Mouse (Mus musculus) limb, embryonic 14.5 days (tissue): ENCODE measurements around the gene Nodal. TPM values are rescaled to one million over a fixed set of nuclear protein-coding genes. Genes with fewer than 3 reads are reported as not detected.
"Not testable (repeated sequence)": the region's sequence is repeated elsewhere in the genome, so short reads cannot be mapped to it uniquely, and the experiment has no call there.

Source experiments
- ATAC-seq: fragments of 200-750 bp; cut with Nextera tagmentation; 2 replicates; pipeline ENCODE4 v1.8.0; 2017; ENCODE audit warnings: low read depth, moderate number of reproducible peaks, moderate TSS enrichment; ENCODE audit not compliant: low FRiP score
- DNase-seq: peaks from one replicate; pipeline ENCODE4 v3.0.0-alpha.2; 2015; ENCODE audit warnings: low spot score
- H3K27ac ChIP-seq: fragments of 300-500 bp; sonication (generic); replicated peaks from 2 replicates; pipeline ENCODE4 v1.5.1; 2014; ENCODE audit warnings: low read depth, mild to moderate bottlenecking, low read length, moderate library complexity, mixed read lengths
- H3K27me3 ChIP-seq: fragments of 300-500 bp; sonication (generic); 2 replicates; pipeline ENCODE4 v1.6.1; 2014; ENCODE audit warnings: low read length, mixed read lengths; ENCODE audit not compliant: control insufficient read depth, insufficient read depth
- H3K36me3 ChIP-seq: fragments of 300-500 bp; sonication (generic); 2 replicates; pipeline ENCODE4 v1.6.1; 2014; ENCODE audit warnings: mild to moderate bottlenecking, low read length, moderate library complexity, mixed read lengths; ENCODE audit not compliant: control insufficient read depth, insufficient read depth
- H3K4me1 ChIP-seq: fragments of 300-500 bp; sonication (generic); 2 replicates; pipeline ENCODE4 v1.6.1; 2014; ENCODE audit warnings: antibody characterized with exemption, low read length, mixed read lengths; ENCODE audit not compliant: control insufficient read depth, insufficient read depth
- H3K4me2 ChIP-seq: fragments of 300-500 bp; sonication (generic); replicated peaks from 2 replicates; pipeline ENCODE4 v1.6.1; 2014; ENCODE audit warnings: low read depth, mild to moderate bottlenecking, low read length, moderate library complexity; ENCODE audit not compliant: severe bottlenecking
- H3K4me3 ChIP-seq: fragments of 300-500 bp; sonication (generic); replicated peaks from 2 replicates; pipeline ENCODE4 v1.5.1; 2014; ENCODE audit warnings: low read length
- H3K9ac ChIP-seq: fragments of 300-500 bp; sonication (generic); 2 replicates; pipeline ENCODE4 v1.6.1; 2014; ENCODE audit warnings: mild to moderate bottlenecking, low read depth, low read length, moderate library complexity; ENCODE audit not compliant: severe bottlenecking
- H3K9me3 ChIP-seq: fragments of 300-500 bp; sonication (generic); 2 replicates; pipeline ENCODE4 v1.6.1; 2016; ENCODE audit warnings: low read length; ENCODE audit not compliant: control insufficient read depth
- POLR2A ChIP-seq: fragments of 200-500 bp; IDR thresholded peaks from 2 replicates; pipeline ENCODE4 v1.8.0; 2012; ENCODE audit warnings: inconsistent platforms, mild to moderate bottlenecking, moderate library complexity, borderline replicate concordance; ENCODE audit not compliant: insufficient read depth, insufficient read length; ENCODE audit errors: extremely low read depth
- WGBS: fragments of 180-500 bp; shearing (Covaris S2); extraction: QIAGEN DNeasy Blood & Tissue Kit; methylation state at CpG from one replicate; pipeline ENCODE4 v1.1.7; 2014; 5-methylcytosine and 5-hydroxymethylcytosine counted together
- polyA plus RNA-seq, 2 experiments: library from polyadenylated mRNA; depleted of rRNA in 1 of 2; stranded (reverse) in 1 of 2; unstranded in 1 of 2; fragments of >200 nt; fragmentation: Nextera tagmentation in 1 of 2; extraction: Ambion mirVana in 1 of 2; gene quantifications; 2 replicates each; pipeline versions ENCODE4 v1.2.1 to v1.2.3; 2012 to 2014

Gene Nodal
- polyA plus RNA-seq, 2 experiments: 0.16 to 0.19 TPM

- H3K4me2 ChIP-seq: peak overlapping the region; percentile 87
- H3K4me3 ChIP-seq: peak overlapping the region; percentile 99
- WGBS: 4% methylated on average over 8 of the region's 8 CpGs
- TF ChIP-seq POLR2A: no peak
- H3K36me3 ChIP-seq: peaks cover 8% of the 10 kb centered on the region; the same call in 1 of the 2 replicates
- peak overlapping the region; percentile 87 for H3K9ac ChIP-seq
- no peaks in the 10 kb centered on the region for H3K9me3 ChIP-seq
- H3K4me1 ChIP-seq: peaks cover 18% of the 10 kb centered on the region
- no peak overlapping the region for H3K27ac ChIP-seq
- H3K27me3 ChIP-seq: no peaks in the 10 kb centered on the region
- DNase-seq: no peak
- ATAC-seq: no peak
Observed at GRCm38 (mm10) chr10:61451463-61451930, 33.7 kb downstream of the Nodal start.

GRCm38 (mm10) chr10:61451931-61452617 is 34.3 kb downstream of the Nodal start:
- DNase-seq (no peak), ATAC-seq (peak; percentile 16)

GRCm38 (mm10) chr10:61452645-61453044 is 34.9 kb downstream of the Nodal start, which contains the start of gene Eif4ebp2:
TSS of gene Eif4ebp2 (minus strand) at chr10:61452661.
- TF ChIP-seq POLR2A: peak; percentile 79; the same call in 1 of the 2 replicates
- Histone ChIP-seq H3K4me2 (peak within 1 kb of the TSS; percentile 87), H3K36me3 (peaks cover 8% of the 10 kb centered on the region; the same call in 1 of the 2 replicates), H3K4me3 (peak within 1 kb of the TSS; percentile 99), H3K4me1 (peaks cover 18% of the 10 kb centered on the region), H3K9ac (peak within 1 kb of the TSS; percentile 87), H3K9me3 (no peaks in the 10 kb centered on the region), H3K27me3 (no peaks in the 10 kb centered on the region), H3K27ac (peak within 1 kb of the TSS; percentile 75)
- DNase-seq (peak; percentile 98), ATAC-seq (peak; percentile 99)
- WGBS: 1% methylated on average over 34 of the region's 36 CpGs

More at GRCm38 (mm10) chr10:61451931-61452617, 34.3 kb downstream of the Nodal start:
- H3K4me2 ChIP-seq: peak overlapping the region; percentile 87
- WGBS: under 1% methylated on average over 59 of the region's 62 CpGs
- no peaks in the 10 kb centered on the region for H3K27me3 ChIP-seq
- H3K36me3 ChIP-seq: peaks cover 8% of the 10 kb centered on the region; the same call in 1 of the 2 replicates
- H3K4me1 ChIP-seq: peaks cover 18% of the 10 kb centered on the region
- H3K9me3 ChIP-seq: no peaks in the 10 kb centered on the region
- H3K4me3 ChIP-seq: peak overlapping the region; percentile 99
- peak overlapping the region; percentile 75 for H3K27ac ChIP-seq
- H3K9ac ChIP-seq: peak overlapping the region; percentile 87
- no peak for TF ChIP-seq POLR2A

DNA sequence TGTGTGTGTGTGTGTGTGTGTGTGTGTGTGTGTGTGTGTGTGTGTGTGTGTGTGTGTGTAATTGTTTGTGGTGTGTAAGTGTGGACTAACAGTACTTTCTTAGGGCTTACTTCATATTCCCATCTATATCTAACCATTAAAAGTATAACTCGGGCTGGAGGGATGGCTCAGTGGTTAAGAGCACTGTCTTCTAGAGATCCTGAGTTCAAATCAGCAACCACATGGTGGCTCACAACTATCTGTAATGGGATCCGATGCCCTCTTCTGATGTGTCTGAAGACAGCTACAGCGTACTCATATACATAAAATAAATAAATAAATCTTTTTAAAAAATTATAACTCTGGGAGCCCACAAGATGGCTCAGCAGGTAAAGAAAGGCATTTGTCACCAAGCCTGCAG is 35.4 kb downstream of the Nodal start:
- H3K36me3 ChIP-seq, H3K9ac ChIP-seq, H3K27me3 ChIP-seq, H3K27ac ChIP-seq, H3K4me2 ChIP-seq, H3K9me3 ChIP-seq, DNase-seq, ATAC-seq: not testable (repeated sequence)
- WGBS: 77% methylated on average over 3 of the region's 3 CpGs
- Histone ChIP-seq H3K4me3 (0 out of 2 replicates have a peak overlapping the region, but pooled peaks have one; percentile 99), H3K4me1 (peaks cover 18% of the 10 kb centered on the region)

GRCm38 (mm10) chr10:61457182-61457581 is 39.4 kb downstream of the Nodal start:
- Histone ChIP-seq H3K4me2 (no peak overlapping the region), H3K4me1 (no peaks in the 10 kb centered on the region), H3K27ac (no peak overlapping the region), H3K36me3 (no peaks in the 10 kb centered on the region), H3K9me3 (no peaks in the 10 kb centered on the region), H3K9ac (no peak overlapping the region), H3K4me3 (no peak overlapping the region), H3K27me3 (no peaks in the 10 kb centered on the region)
- TF ChIP-seq POLR2A: no peak
- WGBS: 52% methylated on average over 3 of the region's 3 CpGs
- DNase-seq (no peak), ATAC-seq (no peak)
